Mouse (Mus musculus): ENCODE measurements at regions not wholly inside any gene's neighbourhood (a gene's known extent, or its start where the extent isn't known, plus 50 kb on each side); places are given as distances from the start of the nearest gene placed in this dataset.
"Not testable (repeated sequence)": the region's sequence is repeated elsewhere in the genome, so short reads cannot be mapped to it uniquely, and the experiment has no call there.

- DNase-seq, result no peak
Observed at GRCm38 (mm10) chr13:3341416-3341815, 196.4 kb upstream of the Gdi2 start.

- DNase-seq, result no peak
Observed at GRCm38 (mm10) chr13:3343611-3344010, 194.3 kb upstream of the Gdi2 start.

- not testable (repeated sequence) for DNase-seq
Observed at GRCm38 (mm10) chr13:3354912-3355311, 183.0 kb upstream of the Gdi2 start.

GRCm38 (mm10) chr13:3358079-3358608 lies 179.7 kb upstream of the Gdi2 start:
- no peak for DNase-seq

GRCm38 (mm10) chr13:3358996-3359750 lies 178.7 kb upstream of the Gdi2 start:
- no peak for DNase-seq

GRCm38 (mm10) chr13:3359751-3360260 lies 178.1 kb upstream of the Gdi2 start:
- not testable (repeated sequence) for DNase-seq

GRCm38 (mm10) chr13:3360503-3361490 lies 177.1 kb upstream of the Gdi2 start:
- peak; percentile 36 for DNase-seq

GRCm38 (mm10) chr13:3372701-3373100 lies 165.2 kb upstream of the Gdi2 start:
- no peak for DNase-seq

- DNase-seq, result not testable (repeated sequence)
Observed at GRCm38 (mm10) chr13:3373522-3374220, 164.2 kb upstream of the Gdi2 start.

- DNase-seq, result no peak
Observed at GRCm38 (mm10) chr13:3374796-3375195, 163.1 kb upstream of the Gdi2 start.

GRCm38 (mm10) chr13:3377801-3378200 lies 160.1 kb upstream of the Gdi2 start:
- DNase-seq, result not testable (repeated sequence)

GRCm38 (mm10) chr13:3405783-3406182 lies 132.1 kb upstream of the Gdi2 start:
- not testable (repeated sequence) for DNase-seq

GRCm38 (mm10) chr13:3406236-3407017 lies 131.4 kb upstream of the Gdi2 start:
- peak; percentile 83 for DNase-seq

- DNase-seq, result not testable (repeated sequence)
Observed at GRCm38 (mm10) chr13:3410281-3410680, 127.6 kb upstream of the Gdi2 start.

- no peak for DNase-seq
Observed at GRCm38 (mm10) chr13:3417026-3417425, 120.8 kb upstream of the Gdi2 start.

GRCm38 (mm10) chr13:3455374-3455773 lies 82.5 kb upstream of the Gdi2 start:
- DNase-seq, result not testable (repeated sequence)

- DNase-seq, result no peak
Observed at GRCm38 (mm10) chr13:3476884-3477283, 61.0 kb upstream of the Gdi2 start.

- peak; percentile 80 for DNase-seq
Observed at GRCm38 (mm10) chr13:3477997-3478728, 59.7 kb upstream of the Gdi2 start.
